Mouse (Mus musculus) CH12.LX (cell line): ENCODE measurements at regions not wholly inside any gene's neighbourhood (a gene's known extent, or its start where the extent isn't known, plus 50 kb on each side); places are given as distances from the start of the nearest gene placed in this dataset.

ENCODE experiments used
- DNase-seq: peaks from one replicate; pipeline ENCODE4 v3.0.0-alpha.2; 2013; ENCODE audit errors: extremely low read depth
- H3K27ac ChIP-seq: 2 replicates; pipeline ENCODE4 v1.5.1; 2012; ENCODE audit warnings: low read depth, mild to moderate bottlenecking, control low read depth, moderate library complexity; ENCODE audit not compliant: insufficient read depth
- H3K27me3 ChIP-seq: replicated peaks from 2 replicates; pipeline ENCODE3; 2012; ENCODE audit warnings: inconsistent platforms
- H3K36me3 ChIP-seq, 2 experiments: replicated peaks in 1 of 2; 2 replicates each; pipeline versions ENCODE3 to v1.6.1; 2012; ENCODE audit warnings: inconsistent platforms in 1 of 2, low read length in 1 of 2, mild to moderate bottlenecking in 1 of 2, mixed read lengths in 1 of 2, moderate library complexity in 1 of 2; ENCODE audit not compliant: control insufficient read depth in 1 of 2, insufficient read depth in 1 of 2
- H3K4me1 ChIP-seq, 2 experiments: 2 replicates each; pipeline ENCODE4 v1.6.1; 2012; ENCODE audit warnings: inconsistent platforms in 1 of 2, moderate library complexity in 1 of 2; ENCODE audit not compliant: insufficient read depth in 2 of 2, control insufficient read depth in 1 of 2
- H3K4me2 ChIP-seq: 2 replicates; pipeline ENCODE4 v1.6.1; 2012; ENCODE audit warnings: low read depth, mild to moderate bottlenecking, control low read depth; ENCODE audit not compliant: poor library complexity, insufficient read depth, severe bottlenecking
- H3K4me3 ChIP-seq, 3 experiments: fragments of 150-350 bp in 1 of 3; sonication (generic) in 1 of 3; replicated peaks in 1 of 3; 2 replicates each; pipeline versions ENCODE3 to v1.5.1; 2011 to 2012; ENCODE audit warnings: low read depth in 2 of 3, low read length in 2 of 3, mild to moderate bottlenecking in 2 of 3, moderate library complexity in 2 of 3, control low read depth in 1 of 3, improper control_type of control experiment in 1 of 3, inconsistent platforms in 1 of 3, mixed read lengths in 1 of 3; ENCODE audit not compliant: poor library complexity in 1 of 3
- H3K79me2 ChIP-seq: replicated peaks from 2 replicates; pipeline ENCODE4 v1.6.1; 2012; ENCODE audit warnings: mild to moderate bottlenecking, moderate library complexity; ENCODE audit not compliant: control insufficient read depth, poor library complexity, insufficient read depth, severe bottlenecking; ENCODE audit errors: extremely low read depth
- H3K9ac ChIP-seq: 2 replicates; pipeline ENCODE4 v1.6.1; 2012; ENCODE audit warnings: low read depth, mild to moderate bottlenecking, control low read depth, moderate library complexity; ENCODE audit not compliant: insufficient read depth
- H3K9me3 ChIP-seq: replicated peaks from 2 replicates; pipeline ENCODE3; 2012; ENCODE audit warnings: low read length, inconsistent platforms, mixed read lengths
- CHD1 ChIP-seq: IDR thresholded peaks from 2 replicates; pipeline ENCODE4 v1.6.1; 2012; ENCODE audit warnings: low read depth, low read length, improper control_type of control experiment, inconsistent platforms
- CHD2 ChIP-seq: IDR thresholded peaks from 2 replicates; pipeline ENCODE4 v1.6.1; 2011; ENCODE audit warnings: low read length, improper control_type of control experiment
- CTCF ChIP-seq, 2 experiments: IDR thresholded peaks in 1 of 2; conservative IDR thresholded peaks in 1 of 2; 2 replicates each; pipeline ENCODE4 v1.5.1; 2011 to 2012; ENCODE audit warnings: low read depth in 2 of 2, low read length in 2 of 2, improper control_type of control experiment in 1 of 2, inconsistent platforms in 1 of 2, mild to moderate bottlenecking in 1 of 2, moderate library complexity in 1 of 2
- ELF1 ChIP-seq: IDR thresholded peaks from 2 replicates; pipeline ENCODE4 v1.6.1; 2014; ENCODE audit warnings: low read depth, mild to moderate bottlenecking, inconsistent platforms, low read length, improper control_type of control experiment
- EP300 ChIP-seq: IDR thresholded peaks from 2 replicates; pipeline ENCODE4 v1.6.1; 2011; ENCODE audit warnings: low read length, improper control_type of control experiment
- GABPA ChIP-seq: IDR thresholded peaks from 2 replicates; pipeline ENCODE4 v1.6.1; 2012; ENCODE audit warnings: low read depth, low read length, improper control_type of control experiment, inconsistent platforms; ENCODE audit not compliant: insufficient replicate concordance
- HCFC1 ChIP-seq: IDR thresholded peaks from 2 replicates; pipeline ENCODE4 v1.6.1; 2012; ENCODE audit warnings: low read depth, mild to moderate bottlenecking, inconsistent platforms, low read length, improper control_type of control experiment
- MAX ChIP-seq: IDR thresholded peaks from 2 replicates; pipeline ENCODE4 v1.6.1; 2011; ENCODE audit warnings: low read length, improper control_type of control experiment
- MEF2A ChIP-seq: IDR thresholded peaks from 2 replicates; pipeline ENCODE4 v1.6.1; 2014; ENCODE audit warnings: low read depth, mild to moderate bottlenecking, inconsistent platforms, low read length, improper control_type of control experiment, borderline replicate concordance
- MXI1 ChIP-seq: IDR thresholded peaks from 2 replicates; pipeline ENCODE4 v1.6.1; 2011; ENCODE audit warnings: mild to moderate bottlenecking, low read depth, low read length, improper control_type of control experiment
- MYC ChIP-seq: IDR thresholded peaks from 2 replicates; pipeline ENCODE4 v1.6.1; 2011; ENCODE audit warnings: low read depth, mild to moderate bottlenecking, improper control_type of control experiment, low read length
- NELFE ChIP-seq: IDR thresholded peaks from 2 replicates; pipeline ENCODE4 v1.6.1; 2011; ENCODE audit warnings: low read depth, low read length, improper control_type of control experiment
- PAX5 ChIP-seq: IDR thresholded peaks from 2 replicates; pipeline ENCODE4 v1.6.1; 2012; ENCODE audit warnings: low read length, inconsistent platforms, mixed read lengths
- POLR2AphosphoS2 ChIP-seq: IDR thresholded peaks from 2 replicates; pipeline ENCODE4 v1.6.1; 2011; ENCODE audit warnings: low read depth, low read length, improper control_type of control experiment
- RCOR1 ChIP-seq: conservative IDR thresholded peaks from 2 replicates; pipeline ENCODE4 v1.6.1; 2012; ENCODE audit warnings: low read depth, mild to moderate bottlenecking, inconsistent platforms, low read length, improper control_type of control experiment
- SIN3A ChIP-seq: IDR thresholded peaks from 2 replicates; pipeline ENCODE4 v1.6.1; 2012; ENCODE audit warnings: low read length, improper control_type of control experiment, inconsistent platforms
- SMC3 ChIP-seq: IDR thresholded peaks from 2 replicates; pipeline ENCODE4 v1.6.1; 2011; ENCODE audit warnings: low read depth, low read length, improper control_type of control experiment
- TCF12 ChIP-seq: IDR thresholded peaks from 2 replicates; pipeline ENCODE4 v1.6.1; 2014; ENCODE audit warnings: low read depth, mild to moderate bottlenecking, inconsistent platforms, low read length, improper control_type of control experiment
- USF2 ChIP-seq: conservative IDR thresholded peaks from 2 replicates; pipeline ENCODE4 v1.6.1; 2011; ENCODE audit warnings: low read depth, low read length, improper control_type of control experiment
- ZC3H11A ChIP-seq: IDR thresholded peaks from 2 replicates; pipeline ENCODE4 v1.6.1; 2012; ENCODE audit warnings: low read depth, mild to moderate bottlenecking, inconsistent platforms, low read length, improper control_type of control experiment
- ZMIZ1 ChIP-seq: IDR thresholded peaks from 2 replicates; pipeline ENCODE4 v1.6.1; 2012; ENCODE audit warnings: low read depth, mild to moderate bottlenecking, inconsistent platforms, low read length, improper control_type of control experiment
- dilution Hi-C: fragments of 300-500 bp; cut with MboI; formaldehyde crosslinking; loops from 2 replicates; pipeline ENCODE4 v1.14.3; 2020; ENCODE audit warnings: low sequenced_read_pairs; ENCODE audit not compliant: extremely low pct_unique_long_range_greater_than_20kb, extremely low pct_ligation_motif_present
- in situ Hi-C: fragments of 300-500 bp; cut with MboI; formaldehyde crosslinking; loops from 3 replicates; pipeline ENCODE4 v1.14.3; 2019; ENCODE audit warnings: low sequenced_read_pairs, low pct_ligation_motif_present, low pct_unique_long_range_greater_than_20kb, mixed read lengths

DNA sequence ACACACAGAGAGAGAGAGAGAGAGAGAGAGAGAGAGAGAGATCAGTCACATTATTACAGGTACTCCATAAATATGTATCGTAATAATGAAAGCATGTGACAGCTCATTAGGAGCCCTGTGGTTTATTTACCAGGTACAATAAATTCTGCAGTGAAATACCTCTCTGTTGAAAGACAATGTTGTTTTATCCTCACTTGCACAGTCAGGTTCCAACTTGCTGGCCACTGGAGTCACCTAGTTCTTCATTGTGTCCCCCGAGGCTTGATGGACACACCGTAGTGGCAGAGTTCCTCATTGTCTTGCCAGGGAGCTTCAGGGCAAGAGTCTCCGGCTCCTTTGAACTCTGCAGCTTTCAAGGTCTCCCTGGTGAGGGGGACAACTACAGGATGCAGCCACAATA is 197.6 kb downstream of the Rplp1 start:
- peaks cover 2% of the 10 kb centered on the region for H3K27me3 ChIP-seq
- no peak overlapping the region for H3K27ac ChIP-seq
- no peak for DNase-seq
- in situ Hi-C loops, result no loop called here
- H3K4me3 ChIP-seq, result no peak overlapping the region
- H3K9me3 ChIP-seq, result no peaks in the 10 kb centered on the region
- no peaks in the 10 kb centered on the region for H3K79me2 ChIP-seq
- no peak overlapping the region for H3K4me2 ChIP-seq
- TF ChIP-seq MAX (no peak), TCF12 (no peak), USF2 (no peak), CTCF (conservative IDR thresholded peaks at IDR 0.05 in 1 of 2, IDR thresholded peaks at IDR 0.05 in 1 of 2; ENCODE audit: low read depth in 2 of 2, low read length in 2 of 2) (no peak), CHD2 (no peak), MXI1 (no peak), ELF1 (no peak), RCOR1 (no peak), POLR2AphosphoS2 (no peak), GABPA (no peak)
- TF ChIP-seq, all 38 proteins: peak for 0
- dilution Hi-C loops, result no loop called here
- Histone ChIP-seq H3K36me3 (no peaks in the 10 kb centered on the region), H3K4me1 (no peaks in the 10 kb centered on the region), H3K9ac (no peak overlapping the region)

DNA sequence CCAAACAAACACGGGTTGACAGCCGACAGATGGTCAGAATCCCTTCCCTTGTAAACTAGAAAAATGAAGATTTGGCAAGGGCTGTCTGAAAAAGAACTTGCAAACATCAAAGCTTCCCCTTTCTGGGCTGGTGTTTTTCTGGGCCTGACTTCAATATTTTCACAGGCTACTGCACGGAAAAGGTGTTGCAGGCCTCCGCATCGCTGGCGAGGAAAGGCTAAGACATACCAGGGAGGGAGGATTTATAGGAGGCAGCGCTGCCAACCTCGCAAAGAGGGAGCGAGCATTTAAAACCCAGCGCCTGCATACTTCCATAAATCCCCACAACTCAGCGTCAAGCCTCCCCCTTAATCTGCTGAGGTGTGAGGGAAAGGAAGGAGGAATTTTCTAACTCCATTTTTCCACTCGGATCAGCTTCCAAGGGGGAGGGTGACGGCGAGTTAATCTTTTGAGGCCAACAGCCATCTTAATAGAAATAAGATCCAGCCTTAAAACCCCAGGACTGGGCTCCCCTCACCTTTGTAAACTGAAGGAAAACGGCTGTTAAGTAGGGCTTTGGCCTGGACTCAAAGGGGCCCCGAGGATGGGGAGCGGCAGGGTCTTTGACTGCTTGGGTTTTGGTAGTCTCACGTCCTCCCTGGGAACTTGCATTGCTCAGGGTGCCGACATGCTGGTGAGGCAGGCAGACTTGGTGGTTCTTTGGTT is 199.9 kb downstream of the Rplp1 start:
- H3K79me2 ChIP-seq, result no peaks in the 10 kb centered on the region
- H3K9me3 ChIP-seq, result peaks cover 3% of the 10 kb centered on the region
- no peaks in the 10 kb centered on the region for H3K27me3 ChIP-seq
- no peak for DNase-seq
- H3K4me2 ChIP-seq, result no peak overlapping the region
- no peak overlapping the region for H3K4me3 ChIP-seq
- H3K27ac ChIP-seq, result no peak overlapping the region
- H3K4me1 ChIP-seq, result no peaks in the 10 kb centered on the region
- in situ Hi-C loops (no loop called here), dilution Hi-C loops (no loop called here)
- no peak overlapping the region for H3K9ac ChIP-seq
- TF ChIP-seq SMC3 (no peak), ZC3H11A (no peak), ZMIZ1 (no peak), GABPA (no peak), HCFC1 (no peak), NELFE (no peak), EP300 (no peak), SIN3A (no peak), CHD2 (no peak), TCF12 (no peak), CHD1 (no peak), MYC (no peak), CTCF (conservative IDR thresholded peaks at IDR 0.05 in 1 of 2, IDR thresholded peaks at IDR 0.05 in 1 of 2; ENCODE audit: low read depth in 2 of 2, low read length in 2 of 2) (no peak), ELF1 (no peak), MEF2A (no peak), PAX5 (no peak), POLR2AphosphoS2 (no peak)
- no peaks in the 10 kb centered on the region for H3K36me3 ChIP-seq
